Mouse (Mus musculus): ENCODE measurements around the gene Pygb.

GRCm38 (mm10) chr2:150787234-150787771, 768 bp downstream of the Pygb start:
- TF ChIP-seq HCFC1 (IDR thresholded peaks at IDR 0.05; ENCODE audit: borderline replicate concordance, insufficient read depth, low read length) = no peak
- no peak for TF ChIP-seq ZC3H11A (IDR thresholded peaks at IDR 0.05; ENCODE audit: borderline replicate concordance, low read depth, low read length)
- TF ChIP-seq CHD2 (IDR thresholded peaks at IDR 0.05; ENCODE audit: low read depth, low read length) = no peak
- TF ChIP-seq MAFK (IDR thresholded peaks at IDR 0.05; ENCODE audit: insufficient read depth, low read depth, low read length) = no peak
